Mouse (Mus musculus) embryonic facial prominence, embryonic 10.5 days (tissue): ENCODE measurements around the gene Ogfod2. TPM values are rescaled to one million over a fixed set of nuclear protein-coding genes. Genes with fewer than 3 reads are reported as not detected.

ENCODE experiments used
- DNase-seq: peaks from one replicate; pipeline ENCODE4 v3.0.0-alpha.2; 2017; ENCODE audit warnings: low spot score
- H3K27ac ChIP-seq: fragments of 300-500 bp; sonication (generic); replicated peaks from 2 replicates; pipeline ENCODE4 v1.5.1; 2016; ENCODE audit warnings: mild to moderate bottlenecking
- H3K27me3 ChIP-seq: fragments of 300-500 bp; sonication (generic); replicated peaks from 2 replicates; pipeline ENCODE4 v1.6.1; 2016; ENCODE audit warnings: low read depth, mild to moderate bottlenecking; ENCODE audit not compliant: poor library complexity, severe bottlenecking
- H3K36me3 ChIP-seq: fragments of 300-500 bp; sonication (generic); replicated peaks from 2 replicates; pipeline ENCODE4 v1.6.1; 2016; ENCODE audit warnings: mild to moderate bottlenecking, moderate library complexity
- H3K4me1 ChIP-seq: fragments of 300-500 bp; sonication (generic); 2 replicates; pipeline ENCODE4 v1.6.1; 2016
- H3K4me3 ChIP-seq: fragments of 300-500 bp; sonication (generic); 2 replicates; pipeline ENCODE4 v1.5.1; 2016; ENCODE audit warnings: mild to moderate bottlenecking, moderate library complexity
- H3K9me3 ChIP-seq: fragments of 300-500 bp; sonication (generic); 2 replicates; pipeline ENCODE4 v1.6.1; 2016; ENCODE audit warnings: mild to moderate bottlenecking
- WGBS: fragments of 180-500 bp; shearing (Covaris S2); methylation state at CpG from one replicate; pipeline ENCODE4 v1.1.7; 2016; 5-methylcytosine and 5-hydroxymethylcytosine counted together
- polyA plus RNA-seq: library from polyadenylated mRNA; unstranded; fragments of >200 nt; fragmentation: Nextera tagmentation; extraction: Ambion mirVana; gene quantifications from 2 replicates; pipeline ENCODE4 v1.2.1, GENCODE M21; 2016

Ogfod2 gene
- 16.0 and 16.3 TPM in 2 replicates for polyA plus RNA-seq

DNA sequence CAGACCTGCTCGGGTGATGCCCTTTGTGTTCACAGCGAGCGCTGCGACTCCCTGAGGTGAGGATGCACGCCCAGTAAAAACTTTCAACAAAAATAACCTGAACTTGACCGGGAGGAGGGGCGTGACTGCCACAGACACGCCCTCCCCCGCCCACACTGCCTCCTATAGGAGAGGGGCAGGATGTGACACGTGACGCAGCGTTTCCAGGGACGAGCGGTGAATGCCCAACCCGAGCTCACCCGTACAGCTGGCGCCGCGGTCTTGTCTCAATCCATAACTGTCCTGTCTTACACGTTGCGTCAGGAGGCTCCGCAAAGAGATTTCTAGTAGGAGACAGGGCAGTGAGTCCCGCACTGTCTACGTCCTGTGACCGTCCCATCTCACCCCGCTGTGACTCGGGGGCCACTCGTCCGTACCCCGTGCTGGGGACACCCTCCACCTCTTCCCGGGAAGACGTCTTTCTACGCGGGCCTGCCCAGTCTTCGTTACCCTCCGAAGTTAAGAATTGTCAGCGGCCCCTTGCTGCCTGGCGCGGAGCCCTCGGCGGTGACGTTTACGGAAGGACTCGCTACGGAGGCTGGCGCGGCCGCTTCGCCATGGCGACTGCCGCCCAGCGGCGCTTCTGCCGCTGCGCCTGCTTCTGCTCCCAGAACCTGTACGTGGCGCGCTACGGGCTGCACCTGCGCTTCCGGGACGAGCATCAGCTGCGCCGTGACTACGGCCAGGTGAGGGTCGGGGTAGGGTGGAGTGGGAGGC lies at the start of gene Ogfod2:
Gene Ogfod2 (plus strand): TSS at position 556 of the 756 bp plus-strand sequence.
- Histone ChIP-seq H3K9me3 (no peaks in the 10 kb centered on the region), H3K27me3 (no peaks in the 10 kb centered on the region), H3K4me3 (peak within 1 kb of the TSS; percentile 94), H3K4me1 (peaks cover 39% of the 10 kb centered on the region), H3K36me3 (peaks cover 9% of the 10 kb centered on the region), H3K27ac (peak within 1 kb of the TSS; percentile 92)
- WGBS: 2% methylated on average over 66 of the region's 66 CpGs
- peak; percentile 98 for DNase-seq

DNA sequence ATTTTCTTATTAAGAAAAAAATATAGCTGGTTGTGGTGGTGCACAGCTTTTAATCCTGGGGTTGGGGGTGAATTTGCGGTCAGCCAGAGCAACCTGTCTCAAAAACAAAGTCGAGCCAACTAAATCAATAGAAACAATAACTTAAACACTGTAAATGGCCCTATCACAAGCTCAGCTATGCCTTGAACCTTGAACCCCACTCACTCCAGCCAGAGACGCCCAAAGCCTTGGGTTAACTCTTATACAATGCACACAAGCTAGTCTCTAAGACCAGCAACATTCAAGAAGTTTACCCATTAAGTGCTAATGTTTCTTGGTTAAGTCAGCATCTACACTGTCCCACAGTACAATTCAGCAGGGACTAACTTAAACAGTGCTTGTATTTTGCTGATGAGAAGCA lies 42.4 kb upstream of the Ogfod2 start:
- no peaks in the 10 kb centered on the region for H3K9me3 ChIP-seq

DNA sequence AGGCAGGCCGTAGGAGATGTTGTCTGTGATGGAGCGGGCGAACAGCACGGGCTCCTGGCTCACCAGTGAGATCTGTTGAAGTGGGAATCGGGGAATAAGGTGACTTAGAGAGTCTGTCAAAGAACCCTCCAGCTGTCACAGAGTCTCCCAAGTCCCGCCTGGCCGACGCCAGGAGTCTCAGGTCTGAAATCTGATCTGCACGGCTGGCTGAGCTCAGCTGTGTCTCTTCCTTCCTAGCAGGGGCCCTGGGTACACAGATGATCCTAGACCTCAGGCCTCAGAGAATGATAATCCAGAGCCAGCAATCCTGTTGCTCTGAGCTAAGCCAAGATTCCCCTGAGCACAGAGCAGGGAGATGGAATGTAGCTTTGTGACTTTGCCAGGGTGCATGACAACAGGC lies 38.4 kb upstream of the Ogfod2 start:
- Histone ChIP-seq H3K27ac (peak overlapping the region; percentile 51; the same call in 1 of the 2 replicates), H3K4me1 (peaks cover 57% of the 10 kb centered on the region), H3K4me3 (no peak overlapping the region), H3K9me3 (no peaks in the 10 kb centered on the region), H3K27me3 (no peaks in the 10 kb centered on the region), H3K36me3 (no peaks in the 10 kb centered on the region)
- WGBS: 41% methylated on average over 9 of the region's 9 CpGs
- DNase-seq: peak; percentile 60

More for the DNA sequence above, 42.4 kb upstream of the Ogfod2 start:
- H3K27me3 ChIP-seq: no peaks in the 10 kb centered on the region
- no peak for DNase-seq
- WGBS: 87% methylated on average over 3 of the region's 3 CpGs
- H3K4me3 ChIP-seq: no peak overlapping the region
- H3K27ac ChIP-seq: no peak overlapping the region
- no peaks in the 10 kb centered on the region for H3K36me3 ChIP-seq
- H3K4me1 ChIP-seq: peaks cover 25% of the 10 kb centered on the region

DNA sequence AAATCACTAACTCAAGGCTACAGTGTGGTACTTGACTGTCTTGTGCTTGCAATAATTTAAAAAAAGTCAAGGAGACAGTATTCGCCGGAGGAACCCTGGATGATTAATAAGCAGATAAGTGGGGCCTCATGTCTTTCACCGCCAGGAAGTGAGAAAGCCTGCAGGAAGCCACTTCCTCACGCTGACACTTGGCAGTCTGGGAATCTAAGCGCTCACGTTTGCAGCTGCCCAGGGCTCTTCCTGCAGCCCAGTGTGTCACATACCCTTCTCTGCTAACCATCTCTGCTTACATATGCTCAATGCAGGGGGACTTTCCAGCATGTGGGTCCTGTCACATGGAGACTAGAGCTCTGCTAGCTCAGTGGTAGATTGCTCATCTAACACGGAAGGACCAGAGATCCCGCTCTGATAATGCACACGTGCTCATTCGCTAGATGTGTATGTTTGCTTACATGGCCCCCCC lies 37.2 kb upstream of the Ogfod2 start:
- 64% methylated on average over 10 of the region's 10 CpGs for WGBS
- no peaks in the 10 kb centered on the region for H3K27me3 ChIP-seq
- no peak overlapping the region for H3K4me3 ChIP-seq
- H3K36me3 ChIP-seq: no peaks in the 10 kb centered on the region
- 0 out of 2 replicates have a peak overlapping the region, but pooled peaks have one; percentile 68 for H3K27ac ChIP-seq
- peaks cover 64% of the 10 kb centered on the region for H3K4me1 ChIP-seq
- H3K9me3 ChIP-seq: no peaks in the 10 kb centered on the region
- no peak for DNase-seq

DNA sequence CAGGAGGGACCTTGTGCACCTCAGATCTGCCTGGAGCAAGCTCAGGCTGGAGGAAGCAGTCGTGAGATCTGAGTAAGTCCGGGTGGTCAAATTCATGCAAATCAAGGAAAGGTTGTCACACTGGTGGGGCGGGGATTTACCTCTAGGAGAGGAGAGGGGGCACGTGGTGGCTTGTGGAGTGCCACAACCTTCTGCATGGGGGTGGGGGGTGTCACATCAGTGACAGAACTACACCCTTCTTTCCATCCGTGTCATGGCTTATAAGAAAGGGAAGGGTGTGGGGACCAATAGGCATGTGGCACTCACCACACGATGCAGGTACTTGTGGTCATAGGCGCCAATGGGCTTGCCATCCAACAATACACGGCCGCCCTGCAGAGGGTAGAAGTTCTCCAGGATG lies 36.4 kb upstream of the Ogfod2 start:
- H3K4me1 ChIP-seq: peaks cover 68% of the 10 kb centered on the region
- 67% methylated on average over 9 of the region's 9 CpGs for WGBS

DNA sequence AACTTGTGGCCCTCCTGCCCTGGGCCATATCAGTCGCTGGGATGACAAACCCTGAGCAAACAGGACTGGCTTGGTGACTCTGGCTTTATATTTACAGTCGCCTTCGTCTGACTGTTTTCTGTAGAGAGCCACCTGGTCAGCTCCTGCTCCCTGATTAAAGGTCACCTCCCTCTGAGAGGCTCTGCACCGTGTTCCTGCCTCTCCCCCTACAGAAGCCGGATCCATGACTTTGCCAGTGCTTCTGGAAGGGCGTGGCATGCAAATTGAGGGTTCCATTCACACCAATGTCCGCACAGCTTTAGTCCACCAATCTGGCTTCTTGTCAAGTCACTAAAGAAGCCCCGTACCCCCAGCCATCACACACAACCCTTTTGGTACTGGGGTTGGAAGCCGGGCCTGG lies 35.5 kb upstream of the Ogfod2 start:
- no peaks in the 10 kb centered on the region for H3K36me3 ChIP-seq

More for the DNA sequence above, 36.4 kb upstream of the Ogfod2 start:
- DNase-seq: no peak
- H3K36me3 ChIP-seq: no peaks in the 10 kb centered on the region
- no peak overlapping the region for H3K4me3 ChIP-seq
- H3K27ac ChIP-seq: no peak overlapping the region
- H3K9me3 ChIP-seq: no peaks in the 10 kb centered on the region
- no peaks in the 10 kb centered on the region for H3K27me3 ChIP-seq

DNA sequence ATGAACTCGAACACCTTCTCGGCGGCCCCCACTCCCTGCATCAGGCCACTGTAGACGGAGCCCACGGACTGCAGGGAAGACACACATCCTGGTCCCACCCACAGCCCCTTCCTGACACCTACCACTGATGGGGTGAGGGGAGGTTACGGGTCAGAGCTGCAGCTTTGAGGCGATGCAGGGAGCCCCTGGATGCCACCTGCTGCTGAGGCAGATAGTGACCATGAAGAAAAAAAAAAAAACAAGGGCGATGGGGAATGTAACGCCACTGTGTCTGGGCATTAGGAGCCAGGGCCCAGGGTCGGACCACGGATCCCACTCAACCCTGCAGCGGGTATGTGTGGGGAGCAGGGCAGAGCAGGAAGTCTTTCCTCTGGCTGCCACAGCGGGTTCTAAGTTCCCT lies 34.9 kb upstream of the Ogfod2 start:
- WGBS: 80% methylated on average over 13 of the region's 13 CpGs
- Histone ChIP-seq H3K27ac (no peak overlapping the region; the same call in 1 of the 2 replicates), H3K27me3 (no peaks in the 10 kb centered on the region), H3K4me1 (peaks cover 58% of the 10 kb centered on the region), H3K9me3 (no peaks in the 10 kb centered on the region), H3K36me3 (no peaks in the 10 kb centered on the region), H3K4me3 (no peak overlapping the region)
- DNase-seq: no peak

More for the DNA sequence above, 35.5 kb upstream of the Ogfod2 start:
- Histone ChIP-seq H3K27ac (no peak overlapping the region; the same call in 1 of the 2 replicates), H3K4me3 (no peak overlapping the region), H3K27me3 (no peaks in the 10 kb centered on the region), H3K9me3 (no peaks in the 10 kb centered on the region), H3K4me1 (peaks cover 64% of the 10 kb centered on the region)
- WGBS: 55% methylated on average over 9 of the region's 9 CpGs
- DNase-seq: no peak

DNA sequence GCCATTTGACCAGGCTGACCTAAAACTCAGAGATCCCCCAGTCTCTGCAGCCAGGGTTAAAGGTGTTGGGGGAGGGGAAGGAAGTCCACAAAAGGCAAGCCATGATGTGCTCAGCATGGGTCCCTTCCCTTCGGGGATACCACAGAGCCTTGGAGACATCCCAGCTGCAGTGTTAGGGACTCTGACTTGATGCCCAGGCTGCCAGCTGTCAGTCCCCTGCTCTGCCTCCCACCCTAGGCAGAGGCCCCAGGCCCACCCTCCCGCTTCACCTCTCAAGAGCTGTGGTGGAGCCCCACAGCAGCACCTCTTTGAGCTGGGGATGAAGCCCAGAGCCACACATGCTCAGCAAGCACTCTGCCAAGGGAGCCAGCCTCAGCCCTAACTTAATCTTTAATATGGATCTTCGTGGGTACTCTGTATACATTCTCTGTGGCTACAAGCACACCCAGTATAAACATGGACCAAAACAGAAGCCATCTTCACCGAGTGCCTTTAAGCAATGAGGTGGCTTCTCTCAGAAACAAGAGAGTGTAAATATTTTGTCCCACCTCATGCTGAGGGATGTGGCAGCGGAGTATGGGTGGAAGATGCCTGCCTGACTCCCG lies 34.1 kb upstream of the Ogfod2 start:
- peaks cover 58% of the 10 kb centered on the region for H3K4me1 ChIP-seq
- no peaks in the 10 kb centered on the region for H3K27me3 ChIP-seq
- no peaks in the 10 kb centered on the region for H3K9me3 ChIP-seq
- no peak overlapping the region for H3K4me3 ChIP-seq
- 68% methylated on average over 6 of the region's 6 CpGs for WGBS
- H3K27ac ChIP-seq: no peak overlapping the region
- no peak for DNase-seq
- no peaks in the 10 kb centered on the region for H3K36me3 ChIP-seq

DNA sequence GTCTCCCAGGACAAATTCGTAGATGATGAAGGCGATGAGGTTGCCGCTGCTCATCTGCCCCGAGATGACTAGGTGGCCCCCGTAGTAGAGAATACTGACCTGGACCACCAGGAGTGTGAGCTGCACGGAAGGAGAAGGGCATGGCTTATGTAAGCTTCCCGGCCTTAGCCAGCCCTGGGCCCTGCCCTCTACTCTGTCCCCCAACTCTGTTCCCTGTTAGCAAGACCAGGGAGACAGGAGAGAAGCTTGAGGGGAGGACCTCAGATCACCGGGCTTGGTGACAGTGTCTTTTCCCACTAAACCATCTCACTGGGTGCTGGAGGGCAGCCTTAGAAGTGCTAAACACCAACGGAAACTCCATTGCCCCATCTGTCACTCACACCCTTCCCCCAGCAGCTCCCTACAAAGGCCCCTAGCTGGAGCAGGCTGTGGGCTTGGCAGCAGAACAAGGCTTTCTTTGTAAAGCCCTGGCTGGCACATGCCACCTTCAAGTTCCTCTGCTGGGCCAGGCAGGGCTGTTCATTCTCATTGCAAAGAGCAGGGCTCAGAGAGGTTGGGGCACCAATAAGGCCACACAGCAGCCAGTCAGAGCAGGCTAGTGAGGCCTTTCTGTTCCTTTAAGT lies 33.2 kb upstream of the Ogfod2 start:
- H3K4me3 ChIP-seq: no peak overlapping the region
- WGBS: 63% methylated on average over 9 of the region's 9 CpGs
- H3K27ac ChIP-seq: peak overlapping the region; percentile 41
- H3K9me3 ChIP-seq: no peaks in the 10 kb centered on the region
- H3K36me3 ChIP-seq: no peaks in the 10 kb centered on the region
- DNase-seq: no peak
- no peaks in the 10 kb centered on the region for H3K27me3 ChIP-seq
- peaks cover 48% of the 10 kb centered on the region for H3K4me1 ChIP-seq

DNA sequence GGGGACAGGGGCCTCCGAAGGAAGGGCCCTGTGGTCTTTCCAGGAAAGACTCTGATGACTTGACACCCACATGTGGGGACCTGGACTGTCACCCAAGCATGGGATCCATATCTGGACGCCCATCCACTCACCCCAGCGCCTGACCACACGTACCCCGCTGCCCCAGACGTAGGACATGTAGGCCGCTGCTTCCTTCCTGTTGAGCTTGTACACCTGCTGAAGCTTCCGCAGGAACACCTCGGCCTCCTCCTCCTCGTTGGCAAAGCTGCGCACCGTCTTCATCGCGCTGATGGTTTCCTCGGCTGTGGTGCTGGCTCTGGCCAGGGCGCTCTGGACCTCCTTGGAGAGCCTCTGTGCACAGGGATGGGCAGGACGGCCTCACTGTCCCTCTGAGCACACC lies 32.2 kb upstream of the Ogfod2 start:
- Histone ChIP-seq H3K36me3 (no peaks in the 10 kb centered on the region), H3K9me3 (no peaks in the 10 kb centered on the region), H3K4me1 (peaks cover 45% of the 10 kb centered on the region), H3K4me3 (no peak overlapping the region), H3K27ac (0 out of 2 replicates have a peak overlapping the region, but pooled peaks have one; percentile 7), H3K27me3 (no peaks in the 10 kb centered on the region)
- no peak for DNase-seq
- 93% methylated on average over 17 of the region's 17 CpGs for WGBS

DNA sequence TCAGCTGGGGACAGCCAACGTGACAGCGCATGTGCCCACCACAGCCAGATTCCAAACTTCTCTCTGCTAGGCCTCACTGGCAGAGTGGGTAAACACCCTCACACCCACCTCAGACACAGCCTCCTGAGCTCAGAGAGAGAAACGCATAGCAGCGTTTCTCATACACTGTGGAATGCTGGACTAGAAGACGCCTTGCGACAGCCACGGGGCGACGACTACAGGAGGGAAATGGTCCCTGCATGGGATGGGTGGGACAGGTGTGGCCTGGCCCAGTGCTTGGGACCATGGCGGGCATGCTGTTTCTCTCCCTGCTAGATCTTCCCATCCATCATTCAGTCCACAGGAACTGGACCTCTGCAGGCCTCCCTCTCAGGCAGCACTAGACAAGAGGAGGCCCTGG lies 29.6 kb upstream of the Ogfod2 start:
- no peak for DNase-seq
- Histone ChIP-seq H3K4me3 (no peak overlapping the region), H3K4me1 (peaks cover 27% of the 10 kb centered on the region), H3K27ac (no peak overlapping the region), H3K36me3 (no peaks in the 10 kb centered on the region), H3K9me3 (no peaks in the 10 kb centered on the region), H3K27me3 (no peaks in the 10 kb centered on the region)
- 85% methylated on average over 10 of the region's 10 CpGs for WGBS

DNA sequence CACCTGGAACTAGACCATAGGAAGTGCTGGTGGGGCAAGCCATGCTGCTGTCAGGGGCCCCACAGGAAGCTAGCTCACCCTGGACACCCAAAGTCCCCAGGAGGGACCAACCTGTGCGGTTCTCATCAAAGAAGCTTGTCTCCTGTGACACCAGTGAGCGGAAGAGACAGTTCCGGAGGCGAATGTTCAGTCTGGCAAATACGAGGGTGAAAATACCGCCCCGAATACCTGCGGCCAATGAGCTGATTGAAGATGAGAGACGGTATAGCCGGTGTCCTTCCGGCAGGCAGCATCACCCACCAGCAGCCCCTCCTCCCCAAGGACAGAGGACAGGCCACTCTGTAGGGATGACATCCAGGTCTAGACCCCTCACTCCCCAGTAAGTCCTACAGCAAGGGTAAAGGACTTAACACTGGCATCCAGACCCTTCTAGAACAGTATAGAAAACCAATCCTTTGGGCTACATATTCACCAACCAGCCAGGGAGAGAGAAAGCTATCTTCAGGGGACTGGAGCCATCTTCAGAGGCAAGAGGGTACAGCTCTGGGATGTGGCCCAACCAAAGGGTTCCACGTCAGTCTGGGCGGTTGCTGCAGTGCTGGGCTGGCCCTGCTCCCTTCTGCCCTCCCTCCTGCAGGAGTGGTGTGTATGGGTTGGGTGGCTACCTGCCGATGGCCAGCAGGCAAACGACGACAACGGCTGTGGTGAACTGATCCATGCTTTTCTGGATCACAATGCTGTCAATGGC lies 29.0 kb upstream of the Ogfod2 start:
- no peak for DNase-seq
- Histone ChIP-seq H3K4me1 (peaks cover 20% of the 10 kb centered on the region), H3K27ac (no peak overlapping the region), H3K9me3 (no peaks in the 10 kb centered on the region), H3K27me3 (no peaks in the 10 kb centered on the region), H3K4me3 (no peak overlapping the region), H3K36me3 (no peaks in the 10 kb centered on the region)
- WGBS: 91% methylated on average over 17 of the region's 17 CpGs
